Mouse (Mus musculus) kidney, embryonic 15.5 days (tissue): ENCODE data around the gene Mymx. TPM values are rescaled to one million over a fixed set of nuclear protein-coding genes. Genes with fewer than 3 reads are reported as not detected.

Experiments used
- ATAC-seq: fragments of 200-750 bp; cut with Nextera tagmentation; replicated peaks from 2 replicates; pipeline ENCODE4 v1.8.0; 2017; ENCODE audit warnings: moderate TSS enrichment; ENCODE audit not compliant: low FRiP score
- H3K27ac ChIP-seq: fragments of 300-500 bp; sonication (generic); 2 replicates; pipeline ENCODE4 v1.5.1; 2015; ENCODE audit warnings: mild to moderate bottlenecking, inconsistent platforms
- H3K27me3 ChIP-seq: fragments of 300-500 bp; sonication (generic); 2 replicates; pipeline ENCODE4 v1.6.1; 2015; ENCODE audit warnings: inconsistent platforms
- H3K36me3 ChIP-seq: fragments of 300-500 bp; sonication (generic); 2 replicates; pipeline ENCODE4 v1.6.1; 2015; ENCODE audit warnings: inconsistent platforms
- H3K4me1 ChIP-seq: fragments of 300-500 bp; sonication (generic); 2 replicates; pipeline ENCODE4 v1.6.1; 2015; ENCODE audit warnings: inconsistent platforms
- H3K4me2 ChIP-seq: fragments of 300-500 bp; sonication (generic); 2 replicates; pipeline ENCODE4 v1.6.1; 2015; ENCODE audit warnings: moderate library complexity, mild to moderate bottlenecking, inconsistent platforms
- H3K4me3 ChIP-seq: fragments of 300-500 bp; sonication (generic); replicated peaks from 2 replicates; pipeline ENCODE4 v1.5.1; 2015; ENCODE audit warnings: mild to moderate bottlenecking, inconsistent platforms
- H3K9ac ChIP-seq: fragments of 300-500 bp; sonication (generic); 2 replicates; pipeline ENCODE4 v1.6.1; 2015; ENCODE audit warnings: mild to moderate bottlenecking, inconsistent platforms
- H3K9me3 ChIP-seq: fragments of 300-500 bp; sonication (generic); replicated peaks from 2 replicates; pipeline ENCODE4 v1.6.1; 2016; ENCODE audit warnings: inconsistent platforms
- WGBS: fragments of 180-500 bp; shearing (Covaris S2); methylation state at CpG from one replicate; pipeline ENCODE4 v1.1.7; 2015; ENCODE audit warnings: mixed read lengths; 5-methylcytosine and 5-hydroxymethylcytosine counted together
- polyA plus RNA-seq: library from polyadenylated mRNA; unstranded; fragments of >200 nt; fragmentation: Nextera tagmentation; extraction: Ambion mirVana; gene quantifications from 2 replicates; pipeline ENCODE4 v1.2.1, GENCODE M21; 2015

Gene Mymx
- polyA plus RNA-seq, 1 experiment from 2014 or later, result 5.7 TPM

GRCm38 (mm10) chr17:45594881-45595735 lies 6.8 kb downstream of the Mymx start:
- Histone ChIP-seq H3K27ac (peak overlapping the region; percentile 48; the same call in 1 of the 2 replicates), H3K4me2 (peak overlapping the region; percentile 99), H3K4me1 (peaks cover 83% of the 10 kb centered on the region), H3K9me3 (no peaks in the 10 kb centered on the region), H3K9ac (peak overlapping the region; percentile 78), H3K36me3 (no peaks in the 10 kb centered on the region), H3K27me3 (peaks cover 2% of the 10 kb centered on the region), H3K4me3 (peak overlapping the region; percentile 69)
- ATAC-seq, result peak; percentile 83
- WGBS, result under 1% methylated on average over 57 of the region's 58 CpGs

GRCm38 (mm10) chr17:45594195-45594594 lies 7.7 kb downstream of the Mymx start:
- Histone ChIP-seq H3K27me3 (no peaks in the 10 kb centered on the region), H3K9ac (no peak overlapping the region), H3K36me3 (peaks cover 7% of the 10 kb centered on the region), H3K4me1 (peaks cover 74% of the 10 kb centered on the region), H3K4me3 (peak overlapping the region; percentile 69), H3K27ac (no peak overlapping the region), H3K4me2 (peak overlapping the region; percentile 99), H3K9me3 (no peaks in the 10 kb centered on the region)
- 38% methylated on average over 8 of the region's 8 CpGs for WGBS
- no peak for ATAC-seq

- Histone ChIP-seq H3K4me2 (peak overlapping the region; percentile 99), H3K9ac (0 out of 2 replicates have a peak overlapping the region, but pooled peaks have one; percentile 21), H3K4me3 (0 out of 2 replicates have a peak overlapping the region, but pooled peaks have one; percentile 6), H3K4me1 (peaks cover 70% of the 10 kb centered on the region), H3K36me3 (peaks cover 14% of the 10 kb centered on the region), H3K27me3 (no peaks in the 10 kb centered on the region), H3K27ac (peak overlapping the region; percentile 49; the same call in 1 of the 2 replicates), H3K9me3 (no peaks in the 10 kb centered on the region)
- 34% methylated on average over 8 of the region's 8 CpGs for WGBS
- ATAC-seq, result no peak
Measured at GRCm38 (mm10) chr17:45593479-45593878, 8.4 kb downstream of the Mymx start.

- H3K27me3 ChIP-seq, result no peaks in the 10 kb centered on the region
- no peaks in the 10 kb centered on the region for H3K9me3 ChIP-seq
- WGBS, result 50% methylated on average over 8 of the region's 8 CpGs
- peak overlapping the region; percentile 99 for H3K4me2 ChIP-seq
- H3K4me1 ChIP-seq, result peaks cover 70% of the 10 kb centered on the region
- H3K9ac ChIP-seq, result peak overlapping the region; percentile 21
- ATAC-seq, result no peak
- 0 out of 2 replicates have a peak overlapping the region, but pooled peaks have one; percentile 6 for H3K4me3 ChIP-seq
- H3K36me3 ChIP-seq, result peaks cover 20% of the 10 kb centered on the region
- H3K27ac ChIP-seq, result peak overlapping the region; percentile 49
Measured at GRCm38 (mm10) chr17:45592606-45593431, 9.1 kb downstream of the Mymx start.

- Histone ChIP-seq H3K4me3 (0 out of 2 replicates have a peak overlapping the region, but pooled peaks have one; percentile 6), H3K27ac (peak overlapping the region; percentile 49), H3K4me1 (peaks cover 66% of the 10 kb centered on the region), H3K4me2 (peak overlapping the region; percentile 99), H3K9ac (0 out of 2 replicates have a peak overlapping the region, but pooled peaks have one; percentile 21), H3K36me3 (peaks cover 28% of the 10 kb centered on the region), H3K27me3 (no peaks in the 10 kb centered on the region), H3K9me3 (no peaks in the 10 kb centered on the region)
- 46% methylated on average over 16 of the region's 16 CpGs for WGBS
- no peak for ATAC-seq
Measured at GRCm38 (mm10) chr17:45591701-45592605, 9.9 kb downstream of the Mymx start.

GRCm38 (mm10) chr17:45590410-45590809 lies 11.5 kb downstream of the Mymx start:
- Histone ChIP-seq H3K9ac (no peak overlapping the region), H3K9me3 (no peaks in the 10 kb centered on the region), H3K27ac (no peak overlapping the region), H3K27me3 (no peaks in the 10 kb centered on the region), H3K36me3 (peaks cover 40% of the 10 kb centered on the region), H3K4me2 (no peak overlapping the region), H3K4me1 (peaks cover 58% of the 10 kb centered on the region), H3K4me3 (no peak overlapping the region)
- no peak for ATAC-seq
- WGBS, result 73% methylated on average over 6 of the region's 6 CpGs

GRCm38 (mm10) chr17:45589844-45590243 lies 12.1 kb downstream of the Mymx start:
- peaks cover 59% of the 10 kb centered on the region for H3K4me1 ChIP-seq
- no peaks in the 10 kb centered on the region for H3K27me3 ChIP-seq
- peaks cover 40% of the 10 kb centered on the region for H3K36me3 ChIP-seq
- WGBS, result 88% methylated on average over 8 of the region's 8 CpGs
- H3K9ac ChIP-seq, result no peak overlapping the region
- no peak overlapping the region for H3K4me3 ChIP-seq
- no peaks in the 10 kb centered on the region for H3K9me3 ChIP-seq
- H3K4me2 ChIP-seq, result no peak overlapping the region
- no peak for ATAC-seq
- H3K27ac ChIP-seq, result no peak overlapping the region

GRCm38 (mm10) chr17:45589236-45589635 lies 12.7 kb downstream of the Mymx start:
- Histone ChIP-seq H3K9me3 (no peaks in the 10 kb centered on the region), H3K4me2 (no peak overlapping the region), H3K36me3 (peaks cover 40% of the 10 kb centered on the region), H3K27me3 (no peaks in the 10 kb centered on the region), H3K27ac (no peak overlapping the region), H3K4me1 (peaks cover 59% of the 10 kb centered on the region), H3K4me3 (no peak overlapping the region), H3K9ac (no peak overlapping the region)
- no peak for ATAC-seq
- 95% methylated on average over 7 of the region's 7 CpGs for whole genome bisulfite sequencing

- H3K27ac ChIP-seq, result no peak overlapping the region
- H3K4me2 ChIP-seq, result no peak overlapping the region
- H3K27me3 ChIP-seq, result no peaks in the 10 kb centered on the region
- H3K9ac ChIP-seq, result no peak overlapping the region
- ATAC-seq, result no peak
- no peaks in the 10 kb centered on the region for H3K9me3 ChIP-seq
- peaks cover 54% of the 10 kb centered on the region for H3K4me1 ChIP-seq
- no peak overlapping the region for H3K4me3 ChIP-seq
- WGBS, result 74% methylated on average over 7 of the region's 7 CpGs
- H3K36me3 ChIP-seq, result peaks cover 40% of the 10 kb centered on the region
Measured at GRCm38 (mm10) chr17:45588370-45588769, 13.5 kb downstream of the Mymx start.

- Histone ChIP-seq H3K4me3 (no peak overlapping the region), H3K9me3 (no peaks in the 10 kb centered on the region), H3K9ac (no peak overlapping the region), H3K4me2 (no peak overlapping the region), H3K4me1 (peaks cover 38% of the 10 kb centered on the region), H3K27me3 (no peaks in the 10 kb centered on the region), H3K27ac (peak overlapping the region; percentile 90), H3K36me3 (peaks cover 40% of the 10 kb centered on the region)
- 95% methylated on average over 3 of the region's 3 CpGs for WGBS
- ATAC-seq, result no peak
Measured at GRCm38 (mm10) chr17:45586449-45586837, 15.5 kb downstream of the Mymx start.
